Mouse (Mus musculus) liver, postnatal 0 days (tissue): ENCODE measurements around the gene Vim.

Source experiments
- CTCF ChIP-seq: sonication (generic); IDR thresholded peaks from 2 replicates; pipeline ENCODE4 v1.5.1; 2016; ENCODE audit warnings: antibody characterized with exemption, low read depth
- EP300 ChIP-seq: IDR thresholded peaks from 2 replicates; pipeline ENCODE4 v1.6.1; 2016; ENCODE audit warnings: antibody characterized with exemption, low read depth, mild to moderate bottlenecking

DNA sequence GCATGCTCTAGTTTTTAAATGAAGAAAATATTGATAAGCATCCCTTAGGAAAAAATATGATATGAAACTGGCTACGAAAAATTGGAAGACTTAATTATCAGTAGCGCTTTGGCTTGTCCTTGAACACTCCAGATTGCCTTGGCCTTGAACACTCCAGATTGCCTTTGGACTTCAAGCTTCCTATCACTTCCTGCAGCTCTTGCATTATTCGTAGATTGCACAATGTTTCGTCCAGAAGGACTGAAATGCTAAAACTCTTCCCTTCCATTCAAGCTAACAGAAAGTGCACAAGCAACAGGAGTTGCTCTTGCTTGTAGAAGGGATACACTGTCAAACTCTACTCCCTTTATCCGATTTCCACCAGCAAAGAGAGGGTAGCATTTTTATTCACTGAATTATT is 14.4 kb upstream of the Vim start:
- TF ChIP-seq CTCF: no peak
- 0 out of 2 replicates have a peak, but pooled peaks have one; percentile 14 for TF ChIP-seq EP300
